Mouse (Mus musculus): ENCODE results near the gene Ubap1. TPM values are rescaled to one million over a fixed set of nuclear protein-coding genes. Genes with fewer than 3 reads are reported as not detected.

The Ubap1 gene
- 62.3 and 63.0 TPM in 2 replicates for polyA plus RNA-seq (2015; fragmentation: Nextera tagmentation; extraction: Ambion mirVana)

GRCm38 (mm10) chr4:41348584-41349198 lies at the start of gene Ubap1:
Ubap1 (plus strand) TSS chr4:41348996.
- peaks cover 16% of the 10 kb centered on the region for H3K36me3 ChIP-seq
- H3K9me3 ChIP-seq (replicated peaks), result no peaks in the 10 kb centered on the region
- peak within 1 kb of the TSS; percentile 89 for H3K4me3 ChIP-seq (replicated peaks)
- H3K27ac ChIP-seq, result peak within 1 kb of the TSS; percentile 97
- WGBS, result under 1% methylated on average over 31 of the region's 31 CpGs
- H3K4me2 ChIP-seq, result peak within 1 kb of the TSS; percentile 64
- peak; percentile 99 for ATAC-seq (replicated peaks; ENCODE audit: low FRiP score)
- H3K4me1 ChIP-seq, result peaks cover 15% of the 10 kb centered on the region
- peak within 1 kb of the TSS; percentile 70 for H3K9ac ChIP-seq
- H3K27me3 ChIP-seq, result no peaks in the 10 kb centered on the region

- Histone ChIP-seq H3K4me1 (0 out of 2 replicates have a peak, but pooled peaks cover 3% of the 10 kb centered on the region), H3K4me2 (no peak overlapping the region), H3K27me3 (no peaks in the 10 kb centered on the region), H3K36me3 (peaks cover 90% of the 10 kb centered on the region), H3K27ac (no peak overlapping the region), H3K9me3 (replicated peaks) (no peaks in the 10 kb centered on the region), H3K9ac (no peak overlapping the region), H3K4me3 (replicated peaks) (no peak overlapping the region)
- 94% methylated on average over 7 of the region's 7 CpGs for WGBS
- no peak for ATAC-seq (replicated peaks; ENCODE audit: low FRiP score)
Observed at GRCm38 (mm10) chr4:41303671-41304070, 45.1 kb upstream of the Ubap1 start.

GRCm38 (mm10) chr4:41304302-41304701 lies 44.5 kb upstream of the Ubap1 start:
- no peak overlapping the region for H3K4me2 ChIP-seq
- 0 out of 2 replicates have a peak, but pooled peaks cover 3% of the 10 kb centered on the region for H3K4me1 ChIP-seq
- no peak for ATAC-seq (replicated peaks; ENCODE audit: low FRiP score)
- WGBS, result 57% methylated on average over 3 of the region's 3 CpGs
- no peak overlapping the region for H3K4me3 ChIP-seq (replicated peaks)
- H3K9ac ChIP-seq, result no peak overlapping the region
- no peak overlapping the region for H3K27ac ChIP-seq
- H3K36me3 ChIP-seq, result peaks cover 90% of the 10 kb centered on the region
- no peaks in the 10 kb centered on the region for H3K27me3 ChIP-seq
- no peaks in the 10 kb centered on the region for H3K9me3 ChIP-seq (replicated peaks)

- Histone ChIP-seq H3K4me3 (replicated peaks) (no peak overlapping the region), H3K36me3 (peaks cover 90% of the 10 kb centered on the region)
- ATAC-seq (replicated peaks; ENCODE audit: low FRiP score), result no peak
Observed at GRCm38 (mm10) chr4:41307406-41307805, 41.4 kb upstream of the Ubap1 start.

GRCm38 (mm10) chr4:41310567-41311563 lies 37.9 kb upstream of the Ubap1 start:
- peaks cover 73% of the 10 kb centered on the region for H3K36me3 ChIP-seq
- no peak overlapping the region for H3K27ac ChIP-seq
- H3K9ac ChIP-seq, result no peak overlapping the region
- H3K4me1 ChIP-seq, result peaks cover 24% of the 10 kb centered on the region
- H3K9me3 ChIP-seq (replicated peaks), result no peaks in the 10 kb centered on the region
- no peak overlapping the region for H3K4me2 ChIP-seq
- 91% methylated on average over 9 of the region's 9 CpGs for WGBS
- H3K27me3 ChIP-seq, result no peaks in the 10 kb centered on the region
- no peak overlapping the region for H3K4me3 ChIP-seq (replicated peaks)
- ATAC-seq (replicated peaks; ENCODE audit: low FRiP score), result no peak

More at GRCm38 (mm10) chr4:41307406-41307805, 41.4 kb upstream of the Ubap1 start:
- Histone ChIP-seq H3K27ac (no peak overlapping the region), H3K4me1 (peaks cover 3% of the 10 kb centered on the region; the same call in 1 of the 2 replicates), H3K4me2 (no peak overlapping the region), H3K9me3 (replicated peaks) (no peaks in the 10 kb centered on the region), H3K27me3 (no peaks in the 10 kb centered on the region), H3K9ac (no peak overlapping the region)
- 80% methylated on average over 6 of the region's 6 CpGs for WGBS

GRCm38 (mm10) chr4:41313722-41314121 lies 35.1 kb upstream of the Ubap1 start:
- 11% methylated on average over 14 of the region's 14 CpGs for WGBS
- Histone ChIP-seq H3K9me3 (replicated peaks) (no peaks in the 10 kb centered on the region), H3K27me3 (no peaks in the 10 kb centered on the region), H3K4me3 (replicated peaks) (peak overlapping the region; percentile 98), H3K36me3 (peaks cover 45% of the 10 kb centered on the region), H3K4me1 (peaks cover 21% of the 10 kb centered on the region), H3K27ac (peak overlapping the region; percentile 99), H3K4me2 (peak overlapping the region; percentile 77), H3K9ac (peak overlapping the region; percentile 97)
- ATAC-seq (replicated peaks; ENCODE audit: low FRiP score), result peak; percentile 7; the same call in 1 of the 2 replicates

- Histone ChIP-seq H3K4me3 (replicated peaks) (peak within 1 kb of the TSS; percentile 98), H3K27me3 (no peaks in the 10 kb centered on the region), H3K27ac (peak within 1 kb of the TSS; percentile 99), H3K9ac (peak within 1 kb of the TSS; percentile 97), H3K4me1 (peaks cover 21% of the 10 kb centered on the region), H3K36me3 (peaks cover 38% of the 10 kb centered on the region), H3K9me3 (replicated peaks) (no peaks in the 10 kb centered on the region), H3K4me2 (peak within 1 kb of the TSS; percentile 77)
- WGBS, result under 1% methylated on average over 70 of the region's 70 CpGs
- ATAC-seq (replicated peaks; ENCODE audit: low FRiP score), result peak; percentile 97
Observed at GRCm38 (mm10) chr4:41314141-41315129, 34.4 kb upstream of the Ubap1 start, which contains the start of gene Dcaf12. Dcaf12 (minus strand) TSS chr4:41314889.

GRCm38 (mm10) chr4:41315173-41315572 lies 33.6 kb upstream of the Ubap1 start:
- H3K27ac ChIP-seq, result peak overlapping the region; percentile 99
- 48% methylated on average over 8 of the region's 8 CpGs for WGBS
- no peaks in the 10 kb centered on the region for H3K27me3 ChIP-seq
- H3K4me1 ChIP-seq, result peaks cover 21% of the 10 kb centered on the region
- peaks cover 30% of the 10 kb centered on the region for H3K36me3 ChIP-seq
- peak overlapping the region; percentile 97 for H3K9ac ChIP-seq
- ATAC-seq (replicated peaks; ENCODE audit: low FRiP score), result no peak
- no peaks in the 10 kb centered on the region for H3K9me3 ChIP-seq (replicated peaks)
- H3K4me2 ChIP-seq, result peak overlapping the region; percentile 77
- H3K4me3 ChIP-seq (replicated peaks), result peak overlapping the region; percentile 98

- no peak for ATAC-seq (replicated peaks; ENCODE audit: low FRiP score)
- H3K9ac ChIP-seq, result no peak overlapping the region
- no peaks in the 10 kb centered on the region for H3K9me3 ChIP-seq (replicated peaks)
- H3K4me2 ChIP-seq, result no peak overlapping the region
- no peaks in the 10 kb centered on the region for H3K36me3 ChIP-seq
- peaks cover 12% of the 10 kb centered on the region for H3K4me1 ChIP-seq
- H3K4me3 ChIP-seq (replicated peaks), result no peak overlapping the region
- H3K27ac ChIP-seq, result no peak overlapping the region
- no peaks in the 10 kb centered on the region for H3K27me3 ChIP-seq
- WGBS, result 72% methylated on average over 5 of the region's 5 CpGs
Observed at GRCm38 (mm10) chr4:41318267-41318666, 30.5 kb upstream of the Ubap1 start.

- Histone ChIP-seq H3K36me3 (no peaks in the 10 kb centered on the region), H3K27me3 (no peaks in the 10 kb centered on the region), H3K4me3 (replicated peaks) (no peak overlapping the region), H3K4me1 (no peaks in the 10 kb centered on the region), H3K4me2 (no peak overlapping the region), H3K27ac (no peak overlapping the region), H3K9ac (no peak overlapping the region), H3K9me3 (replicated peaks) (no peaks in the 10 kb centered on the region)
- ATAC-seq (replicated peaks; ENCODE audit: low FRiP score), result no peak
- 48% methylated on average over 4 of the region's 4 CpGs for WGBS
Observed at GRCm38 (mm10) chr4:41320971-41321370, 27.8 kb upstream of the Ubap1 start.

GRCm38 (mm10) chr4:41326876-41327275 lies 21.9 kb upstream of the Ubap1 start:
- Histone ChIP-seq H3K27me3 (no peaks in the 10 kb centered on the region), H3K9ac (no peak overlapping the region), H3K4me1 (no peaks in the 10 kb centered on the region), H3K9me3 (replicated peaks) (no peaks in the 10 kb centered on the region), H3K27ac (no peak overlapping the region), H3K4me2 (no peak overlapping the region), H3K4me3 (replicated peaks) (no peak overlapping the region), H3K36me3 (no peaks in the 10 kb centered on the region)
- WGBS, result 91% methylated on average over 6 of the region's 6 CpGs
- no peak for ATAC-seq (replicated peaks; ENCODE audit: low FRiP score)
